ENCODE assay signal across 20 mouse cellular contexts in genomic region chr8:124460660-124461059, GRCm38 (mm10). TPM values are rescaled to one million over a fixed set of nuclear protein-coding genes. Genes with fewer than 3 reads are reported as not detected.
DNase-seq lines count a peak whose midpoint lies in the region; ATAC-seq and TF ChIP-seq lines count a peak whose summit lies in the region.
"Had no signal": no experiment of that assay in that cellular context is flagged by ENCODE, and none has a peak within 500 bp of the region (broad histone marks: within the 10 kb centered on the region; RNA-seq: fewer than 3 reads in every experiment).

No protein-coding gene starts in this region.

- H3K4me3 ChIP-seq in lung, embryonic 14.5 days (ENCODE audit: low read depth, low read length) = no peak overlapping the region
- H3K4me3 ChIP-seq in hindbrain, postnatal 0 days (ENCODE audit: low read length) = no peak overlapping the region
- H3K4me3 ChIP-seq in neural tube, embryonic 14.5 days (ENCODE audit: low read depth, low read length) = no peak overlapping the region
- H3K4me3 ChIP-seq: heart, embryonic 13.5 days; hindbrain, embryonic 15.5 days; limb, embryonic 12.5 days; liver, embryonic 13.5 days; megakaryocyte, embryonic 14.5 days; neural tube, embryonic 12.5 days had no signal

- H3K9me3 ChIP-seq in lung, embryonic 14.5 days (ENCODE audit: low read depth, low read length) = no peaks in the 10 kb centered on the region
- H3K9me3 ChIP-seq in hindbrain, postnatal 0 days (ENCODE audit: low read length) = no peaks in the 10 kb centered on the region
- no peaks in the 10 kb centered on the region for H3K9me3 ChIP-seq in neural tube, embryonic 14.5 days (ENCODE audit: control insufficient read depth, low read length)
- H3K9me3 ChIP-seq: heart, embryonic 13.5 days; hindbrain, embryonic 15.5 days; limb, embryonic 12.5 days; liver, embryonic 13.5 days; megakaryocyte, embryonic 14.5 days; neural tube, embryonic 12.5 days had no signal

- peak; percentile 31 to 32 for DNase-seq in cerebellum, postnatal 14 days
- no peak for DNase-seq in cerebellum, adult 11 months
- peak; percentile 7 for DNase-seq in lung, embryonic 14.5 days
- no peak for DNase-seq in lung, adult 18-20 months
- DNase-seq in hindbrain, postnatal 0 days (ENCODE audit: low spot score) = peak; percentile 20
- no peak for DNase-seq in embryo, embryonic 9.5 days (ENCODE audit: extremely low spot score)
- DNase-seq in thymus, postnatal 0 days (ENCODE audit: low spot score) = no peak
- DNase-seq: cerebellum, postnatal 36 days; kidney, adult 18-20 months; kidney, postnatal 14 days; liver, embryonic 13.5 days; thymus, adult 18-20 months had no signal

- TF ChIP-seq CTCF in lung, embryonic 14.5 days (IDR thresholded peaks at IDR 0.05; ENCODE audit: low read depth) = no peak
- no peak for TF ChIP-seq CTCF in hindbrain, postnatal 0 days (IDR thresholded peaks at IDR 0.05; ENCODE audit: low read depth)

- WGBS in lung, embryonic 14.5 days = 59% methylated on average over 4 of the region's 4 CpGs
- 53% methylated on average over 4 of the region's 4 CpGs for WGBS in hindbrain, postnatal 0 days
- WGBS in neural tube, embryonic 14.5 days = 57% methylated on average over 4 of the region's 4 CpGs

- ATAC-seq in lung, embryonic 14.5 days (ENCODE audit: insufficient read depth) = no peak
- no peak for ATAC-seq in hindbrain, postnatal 0 days
- ATAC-seq in neural tube, embryonic 14.5 days (ENCODE audit: low read depth) = no peak; the same call in 1 of the 2 replicates

- no peak overlapping the region for H3K9ac ChIP-seq in lung, embryonic 14.5 days
- H3K9ac ChIP-seq in hindbrain, postnatal 0 days (replicated peaks; ENCODE audit: low read length) = no peak overlapping the region
- no peak overlapping the region for H3K9ac ChIP-seq in neural tube, embryonic 14.5 days (replicated peaks; ENCODE audit: low read depth, low read length)
- H3K9ac ChIP-seq: heart, embryonic 13.5 days; hindbrain, embryonic 15.5 days; limb, embryonic 12.5 days; liver, embryonic 13.5 days; neural tube, embryonic 12.5 days had no signal

- no peaks in the 10 kb centered on the region for H3K36me3 ChIP-seq in lung, embryonic 14.5 days (ENCODE audit: insufficient read depth)
- no peaks in the 10 kb centered on the region for H3K36me3 ChIP-seq in hindbrain, postnatal 0 days (ENCODE audit: insufficient read depth, low read length)
- H3K36me3 ChIP-seq in neural tube, embryonic 14.5 days (ENCODE audit: control insufficient read depth, insufficient read depth, low read length) = no peaks in the 10 kb centered on the region
- H3K36me3 ChIP-seq: heart, embryonic 13.5 days; hindbrain, embryonic 15.5 days; limb, embryonic 12.5 days; liver, embryonic 13.5 days; neural tube, embryonic 12.5 days had no signal

- H3K27ac ChIP-seq in lung, embryonic 14.5 days (ENCODE audit: low read depth) = no peak overlapping the region
- no peak overlapping the region for H3K27ac ChIP-seq in hindbrain, postnatal 0 days
- H3K27ac ChIP-seq in neural tube, embryonic 14.5 days (ENCODE audit: low read depth, low read length) = peak overlapping the region; percentile 44; the same call in 1 of the 2 replicates
- H3K27ac ChIP-seq: heart, embryonic 13.5 days; hindbrain, embryonic 15.5 days; limb, embryonic 12.5 days; liver, embryonic 13.5 days; neural tube, embryonic 12.5 days had no signal

- no peak overlapping the region for H3K4me2 ChIP-seq in lung, embryonic 14.5 days
- no peak overlapping the region for H3K4me2 ChIP-seq in hindbrain, postnatal 0 days (ENCODE audit: low read depth, low read length)
- no peak overlapping the region for H3K4me2 ChIP-seq in neural tube, embryonic 14.5 days (ENCODE audit: low read depth, low read length)
- H3K4me2 ChIP-seq: heart, embryonic 13.5 days; hindbrain, embryonic 15.5 days; limb, embryonic 12.5 days; liver, embryonic 13.5 days; neural tube, embryonic 12.5 days had no signal

- H3K4me1 ChIP-seq in lung, embryonic 14.5 days (ENCODE audit: insufficient read depth) = no peaks in the 10 kb centered on the region
- 0 out of 2 replicates have a peak, but pooled peaks cover 7% of the 10 kb centered on the region for H3K4me1 ChIP-seq in hindbrain, postnatal 0 days (ENCODE audit: insufficient read depth, low read length)
- 0 out of 2 replicates have a peak, but pooled peaks cover 5% of the 10 kb centered on the region for H3K4me1 ChIP-seq in neural tube, embryonic 14.5 days (ENCODE audit: control insufficient read depth, insufficient read depth, low read length)
- H3K4me1 ChIP-seq: heart, embryonic 13.5 days; limb, embryonic 12.5 days; liver, embryonic 13.5 days had no signal

- no peaks in the 10 kb centered on the region for H3K27me3 ChIP-seq in lung, embryonic 14.5 days (ENCODE audit: insufficient read depth, low read length)
- H3K27me3 ChIP-seq in hindbrain, postnatal 0 days (ENCODE audit: insufficient read depth, low read length) = no peaks in the 10 kb centered on the region
- H3K27me3 ChIP-seq in neural tube, embryonic 14.5 days (ENCODE audit: control insufficient read depth, insufficient read depth, low read length) = no peaks in the 10 kb centered on the region
- H3K27me3 ChIP-seq: hindbrain, embryonic 15.5 days; liver, embryonic 13.5 days; neural tube, embryonic 12.5 days had no signal

RNA-seq across cellular contexts. Expression of gene Pgbd5, which starts 21.2 kb away (rescaled TPM):
- 2.2 and 2.5 TPM in 2 replicates for polyA plus RNA-seq in lung, embryonic 14.5 days (2014; fragmentation: Nextera tagmentation; extraction: Ambion mirVana)
- 68.7 and 74.1 TPM in 2 replicates for total RNA-seq in hindbrain, postnatal 0 days (2014; rRNA removed)
- 15.8 and 15.9 TPM in 2 replicates for polyA plus RNA-seq in hindbrain, postnatal 0 days (2015; fragmentation: Nextera tagmentation; extraction: Ambion mirVana)
- polyA plus RNA-seq in neural tube, embryonic 14.5 days (2014; fragmentation: Nextera tagmentation; extraction: Ambion mirVana) = 15.4 and 17.1 TPM in 2 replicates
- polyA plus RNA-seq in thymus, postnatal 0 days (2015; fragmentation: Nextera tagmentation; extraction: Ambion mirVana) = 0.25 and 0.32 TPM in 2 replicates
- total RNA-seq: granulocyte monocyte progenitor cell, adult 5-6 weeks; MEL had no signal

RNA-seq across cellular contexts. Expression of gene Cog2, which starts 59.9 kb away (rescaled TPM):
- polyA plus RNA-seq in lung, embryonic 14.5 days (2014; fragmentation: Nextera tagmentation; extraction: Ambion mirVana) = 36.4 and 36.9 TPM in 2 replicates
- total RNA-seq in hindbrain, postnatal 0 days (2014; rRNA removed) = 29.4 and 30.0 TPM in 2 replicates
- 17.3 and 21.4 TPM in 2 replicates for polyA plus RNA-seq in hindbrain, postnatal 0 days (2015; fragmentation: Nextera tagmentation; extraction: Ambion mirVana)
- 32.3 and 37.7 TPM in 2 replicates for polyA plus RNA-seq in neural tube, embryonic 14.5 days (2014; fragmentation: Nextera tagmentation; extraction: Ambion mirVana)
- 35.6 and 40.5 TPM in 2 replicates for polyA plus RNA-seq in thymus, postnatal 0 days (2015; fragmentation: Nextera tagmentation; extraction: Ambion mirVana)

Comparison
In these comparisons a context has a peak if more than half of its experiments do, and no peak if none do; other contexts are left out.
1. DNase-seq: peak in cerebellum, postnatal 14 days (2 of 2), lung, embryonic 14.5 days (single experiment) and hindbrain, postnatal 0 days (single experiment); none in cerebellum, adult 11 months (single experiment), lung, adult 18-20 months (0 of 2), embryo, embryonic 9.5 days (single experiment) and thymus, postnatal 0 days (single experiment).